Comparison of ENCODE assay signal across 15 mouse cellular contexts in genomic region chr4:46574841-46575240, GRCm38 (mm10). TPM values are rescaled to one million over a fixed set of nuclear protein-coding genes. Genes with fewer than 3 reads are reported as not detected.
DNase-seq lines count a peak whose midpoint lies in the region; ATAC-seq and TF ChIP-seq lines count a peak whose summit lies in the region.
"Had no signal": no experiment of that assay in that cellular context is flagged by ENCODE, and none has a peak within 500 bp of the region (broad histone marks: within the 10 kb centered on the region; RNA-seq: fewer than 3 reads in every experiment).

No protein-coding gene starts in this region.

- no peaks in the 10 kb centered on the region for H3K27me3 ChIP-seq in liver, postnatal 0 days (ENCODE audit: insufficient read depth, low read length)
- H3K27me3 ChIP-seq: forebrain, embryonic 15.5 days had no signal

- no peak overlapping the region for H3K4me3 ChIP-seq in liver, postnatal 0 days (ENCODE audit: low read depth, low read length)
- H3K4me3 ChIP-seq: forebrain, embryonic 15.5 days had no signal

- peaks cover 9% of the 10 kb centered on the region; the same call in 1 of the 2 replicates for H3K4me1 ChIP-seq in liver, postnatal 0 days (ENCODE audit: insufficient read depth)

- H3K9me3 ChIP-seq in liver, postnatal 0 days (ENCODE audit: low read length) = no peaks in the 10 kb centered on the region
- H3K9me3 ChIP-seq: forebrain, embryonic 15.5 days had no signal

- DNase-seq in heart, adult 11 months = peak; percentile 94
- DNase-seq in heart, postnatal 10 days = no peak
- DNase-seq in 3134 (ENCODE audit: extremely low read depth, insufficient read length, low spot score) = peak; percentile 53
- DNase-seq in liver, postnatal 0 days = no peak
- no peak for DNase-seq in neural tube, embryonic 10.5 days (ENCODE audit: extremely low spot score, low spot score)
- no peak for DNase-seq in left cerebral cortex, adult 8-10 months (ENCODE audit: low spot score in 2 of 2)
- DNase-seq: adrenal gland, postnatal 10 days; heart, postnatal 14 days; lung, adult 18-20 months; lung, postnatal 36 days; midbrain, embryonic 14.5 days; thymus, postnatal 14 days had no signal

- H3K9ac ChIP-seq in liver, postnatal 0 days (replicated peaks) = no peak overlapping the region
- H3K9ac ChIP-seq: forebrain, embryonic 15.5 days had no signal

- ATAC-seq in granulocyte monocyte progenitor cell, adult 5-6 weeks (replicated peaks; ENCODE audit: poor library complexity, severe bottlenecking) = peak; percentile 59; the same call in 1 of the 2 replicates
- ATAC-seq in liver, postnatal 0 days = no peak
- ATAC-seq in erythroid progenitor cell, adult 5-6 weeks (replicated peaks; ENCODE audit: low FRiP score, poor library complexity, severe bottlenecking) = no peak
- ATAC-seq: forebrain, embryonic 15.5 days had no signal

- no peaks in the 10 kb centered on the region for H3K36me3 ChIP-seq in liver, postnatal 0 days (replicated peaks; ENCODE audit: insufficient read depth, low read length)
- H3K36me3 ChIP-seq: forebrain, embryonic 15.5 days had no signal

- H3K4me2 ChIP-seq in liver, postnatal 0 days (ENCODE audit: low read depth, low read length) = peak overlapping the region; percentile 45
- H3K4me2 ChIP-seq: forebrain, embryonic 15.5 days had no signal

- no peak for TF ChIP-seq EP300 in liver, postnatal 0 days (IDR thresholded peaks at IDR 0.05; ENCODE audit: low read depth)

- 31% methylated on average over 10 of the region's 12 CpGs for WGBS in liver, postnatal 0 days (ENCODE audit: insufficient replicate concordance)

- no peak for TF ChIP-seq CTCF in liver, postnatal 0 days (IDR thresholded peaks at IDR 0.05; ENCODE audit: low read depth)

- peak overlapping the region; percentile 72 for H3K27ac ChIP-seq in liver, postnatal 0 days (ENCODE audit: low read depth)
- H3K27ac ChIP-seq: forebrain, embryonic 15.5 days had no signal

- intact Hi-C loops in heart, postnatal 10 days (cut with DNase I) = loop anchor here (1.0 kb wide), 1 partner anchor 10 kb away; no protein-coding TSS in a partner anchor

RNA-seq across cellular contexts. Expression of gene Coro2a, which starts 27.2 kb away (rescaled TPM):
- under 1 TPM; 0.27 to 0.43 TPM for total RNA-seq in heart, postnatal 10 days (2021)
- total RNA-seq in granulocyte monocyte progenitor cell, adult 5-6 weeks (2014; fragmentation: Nextera tagmentation) = 73.0 and 78.4 TPM in 2 replicates
- total RNA-seq in granulocyte monocyte progenitor cell, adult 5-6 weeks (2017) = 22.0 and 28.4 TPM in 2 replicates
- polyA plus RNA-seq in liver, postnatal 0 days (2015; fragmentation: Nextera tagmentation; extraction: Ambion mirVana) = 1.7 and 2.2 TPM in 2 replicates
- 13.0 and 15.9 TPM in 2 replicates for total RNA-seq in erythroid progenitor cell, adult 5-6 weeks (2015; ENCODE audit: low replicate concordance)
- 2.6 and 3.3 TPM in 2 replicates for total RNA-seq in erythroid progenitor cell, adult 5-6 weeks (2017; ENCODE audit: low replicate concordance)
- total RNA-seq in left cerebral cortex, adult 8-10 months (2022) = 10 to 100 TPM; 23.3 to 26.7 (median 24.3) TPM

RNA-seq across cellular contexts. Expression of gene Trim14, which starts 38.9 kb away (rescaled TPM):
- under 1 TPM; 0.79 to 0.84 TPM for total RNA-seq in heart, postnatal 10 days (2021)
- total RNA-seq in granulocyte monocyte progenitor cell, adult 5-6 weeks (2014; fragmentation: Nextera tagmentation) = 21.1 and 34.2 TPM in 2 replicates
- 15.6 and 16.3 TPM in 2 replicates for total RNA-seq in granulocyte monocyte progenitor cell, adult 5-6 weeks (2017)
- polyA plus RNA-seq in liver, postnatal 0 days (2015; fragmentation: Nextera tagmentation; extraction: Ambion mirVana) = 14.1 and 16.2 TPM in 2 replicates
- 2.5 and 2.9 TPM in 2 replicates for total RNA-seq in erythroid progenitor cell, adult 5-6 weeks (2015; ENCODE audit: low replicate concordance)
- 9.2 TPM in 1 of 2 replicates, not detected in the other for total RNA-seq in erythroid progenitor cell, adult 5-6 weeks (2017; ENCODE audit: low replicate concordance)
- total RNA-seq in left cerebral cortex, adult 8-10 months (2022) = 1 to 10 TPM in 3 of 4 experiments, under 1 TPM in 1; 0.91 to 2.4 (median 1.7) TPM

Comparison
In these comparisons a context has a peak if more than half of its experiments do, and no peak if none do; other contexts are left out.
1. DNase-seq: peak in heart, adult 11 months (single experiment) and 3134 (single experiment); none in heart, postnatal 10 days (0 of 2), liver, postnatal 0 days (single experiment), neural tube, embryonic 10.5 days (single experiment) and left cerebral cortex, adult 8-10 months (0 of 2).